Mouse (Mus musculus): ENCODE results near the gene Apob.

GRCm38 (mm10) chr12:7959310-7959918 is 18.0 kb upstream of the Apob start:
- TF ChIP-seq MAFK (IDR thresholded peaks at IDR 0.05; ENCODE audit: insufficient read depth, low read depth, low read length) (no peak), ZC3H11A (IDR thresholded peaks at IDR 0.05; ENCODE audit: borderline replicate concordance, low read depth, low read length) (no peak), CHD2 (IDR thresholded peaks at IDR 0.05; ENCODE audit: low read depth, low read length) (no peak), HCFC1 (IDR thresholded peaks at IDR 0.05; ENCODE audit: borderline replicate concordance, insufficient read depth, low read length) (no peak)
